ENCODE assay signal across 9 mouse cellular contexts in genomic region chr16:91917631-91918096, GRCm38 (mm10).
A peak's percentile ranks its signal among the peaks of the same experiment; 100 is the strongest.
DNase-seq lines count a peak whose midpoint lies in the region; ATAC-seq and TF ChIP-seq lines count a peak whose summit lies in the region.
"Had no signal": no experiment of that assay in that cellular context is flagged by ENCODE, and none has a peak within 500 bp of the region (broad histone marks: within the 10 kb centered on the region; RNA-seq: fewer than 3 reads in every experiment).

No protein-coding gene starts in this region.

- no peaks in the 10 kb centered on the region for H3K9me3 ChIP-seq in E14TG2a.4 (ENCODE audit: low read length)
- no peaks in the 10 kb centered on the region for H3K9me3 ChIP-seq in forebrain, embryonic 12.5 days
- no peaks in the 10 kb centered on the region for H3K9me3 ChIP-seq in heart, postnatal 0 days (replicated peaks; ENCODE audit: control insufficient read depth, low read length)
- H3K9me3 ChIP-seq in liver, embryonic 16.5 days (replicated peaks; ENCODE audit: control insufficient read depth, low read length): no peaks in the 10 kb centered on the region
- no peaks in the 10 kb centered on the region for H3K9me3 ChIP-seq in neural tube, embryonic 13.5 days

- DNase-seq in c-Kit-positive CD71-positive TER-119-positive erythroid progenitor cells, embryonic 14.5 days (ENCODE audit: low spot score): peak; percentile 77
- DNase-seq in heart, postnatal 0 days (ENCODE audit: low spot score): peak; percentile 92
- DNase-seq in kidney, postnatal 36 days: peak; percentile 83 to 88
- DNase-seq in telencephalon, adult 2 months (ENCODE audit: low read depth, low spot score): peak; percentile 62

- TF ChIP-seq EP300 in heart, postnatal 0 days (IDR thresholded peaks at IDR 0.05; ENCODE audit: low read depth): no peak

- WGBS in forebrain, embryonic 12.5 days: 42% methylated on average over 17 of the region's 17 CpGs
- WGBS in heart, postnatal 0 days: 6% methylated on average over 17 of the region's 17 CpGs
- WGBS in liver, embryonic 16.5 days (ENCODE audit: insufficient replicate concordance): 11% methylated on average over 17 of the region's 17 CpGs
- WGBS in neural tube, embryonic 13.5 days: 32% methylated on average over 17 of the region's 17 CpGs

- H3K27me3 ChIP-seq in E14TG2a.4 (ENCODE audit: insufficient read depth, low read length): peaks cover 19% of the 10 kb centered on the region
- no peaks in the 10 kb centered on the region for H3K27me3 ChIP-seq in forebrain, embryonic 12.5 days
- no peaks in the 10 kb centered on the region for H3K27me3 ChIP-seq in heart, postnatal 0 days (ENCODE audit: control insufficient read depth, insufficient read depth, low read length)
- H3K27me3 ChIP-seq in liver, embryonic 16.5 days (ENCODE audit: control insufficient read depth, insufficient read depth, low read depth, low read length): no peaks in the 10 kb centered on the region
- no peaks in the 10 kb centered on the region for H3K27me3 ChIP-seq in neural tube, embryonic 13.5 days

- H3K4me1 ChIP-seq in E14TG2a.4 (replicated peaks; ENCODE audit: low read depth, low read length): peaks cover 17% of the 10 kb centered on the region
- peaks cover 19% of the 10 kb centered on the region for H3K4me1 ChIP-seq in forebrain, embryonic 12.5 days
- H3K4me1 ChIP-seq in heart, postnatal 0 days (ENCODE audit: control insufficient read depth, insufficient read depth): 0 out of 2 replicates have a peak, but pooled peaks cover 7% of the 10 kb centered on the region
- peaks cover under 1% of the 10 kb centered on the region; the same call in 1 of the 2 replicates for H3K4me1 ChIP-seq in liver, embryonic 16.5 days (ENCODE audit: control insufficient read depth, low read depth, low read length)
- peaks cover 25% of the 10 kb centered on the region for H3K4me1 ChIP-seq in neural tube, embryonic 13.5 days (replicated peaks)

- H3K9ac ChIP-seq in forebrain, embryonic 12.5 days: no peak overlapping the region; the same call in 1 of the 2 replicates
- H3K9ac ChIP-seq in heart, postnatal 0 days (replicated peaks; ENCODE audit: low read depth, low read length): peak overlapping the region; percentile 43
- peak overlapping the region; percentile 51; the same call in 1 of the 2 replicates for H3K9ac ChIP-seq in liver, embryonic 16.5 days (ENCODE audit: low read depth, low read length)
- 0 out of 2 replicates have a peak overlapping the region, but pooled peaks have one; percentile 38 for H3K9ac ChIP-seq in neural tube, embryonic 13.5 days

- ATAC-seq in forebrain, embryonic 12.5 days (ENCODE audit: low FRiP score): peak; percentile 73; the same call in 1 of the 2 replicates
- ATAC-seq in heart, postnatal 0 days (ENCODE audit: insufficient read depth, low read depth): peak; percentile 85
- ATAC-seq in liver, embryonic 16.5 days (ENCODE audit: low read depth): peak; percentile 69
- ATAC-seq in neural tube, embryonic 13.5 days (ENCODE audit: low read depth): peak; percentile 80

- peak overlapping the region; percentile 45; the same call in 1 of the 2 replicates for H3K4me3 ChIP-seq in E14TG2a.4 (replicated peaks; ENCODE audit: low read length)
- no peak overlapping the region for H3K4me3 ChIP-seq in forebrain, embryonic 12.5 days (replicated peaks)
- H3K4me3 ChIP-seq in heart, postnatal 0 days (ENCODE audit: low read depth, low read length): peak overlapping the region; percentile 49
- peak overlapping the region; percentile 43 for H3K4me3 ChIP-seq in liver, embryonic 16.5 days (ENCODE audit: low read depth, low read length)
- H3K4me3 ChIP-seq in neural tube, embryonic 13.5 days: peak overlapping the region; percentile 19

- peak overlapping the region; percentile 6; the same call in 1 of the 2 replicates for H3K4me2 ChIP-seq in forebrain, embryonic 12.5 days
- peak overlapping the region; percentile 77 for H3K4me2 ChIP-seq in heart, postnatal 0 days (ENCODE audit: low read depth, low read length)
- peak overlapping the region; percentile 64 for H3K4me2 ChIP-seq in liver, embryonic 16.5 days (ENCODE audit: low read depth, low read length)
- H3K4me2 ChIP-seq in neural tube, embryonic 13.5 days: peak overlapping the region; percentile 43

- H3K36me3 ChIP-seq in E14TG2a.4 (ENCODE audit: insufficient read depth, low read length): no peaks in the 10 kb centered on the region; the same call in 1 of the 2 replicates
- H3K36me3 ChIP-seq in forebrain, embryonic 12.5 days (replicated peaks): no peaks in the 10 kb centered on the region
- H3K36me3 ChIP-seq in heart, postnatal 0 days (replicated peaks; ENCODE audit: control insufficient read depth, insufficient read depth, low read length): 0 out of 2 replicates have a peak, but pooled peaks cover under 1% of the 10 kb centered on the region
- H3K36me3 ChIP-seq in liver, embryonic 16.5 days (ENCODE audit: control insufficient read depth, insufficient read depth): no peaks in the 10 kb centered on the region
- H3K36me3 ChIP-seq in neural tube, embryonic 13.5 days: peaks cover 6% of the 10 kb centered on the region; the same call in 1 of the 2 replicates

- TF ChIP-seq CTCF in E14TG2a.4 (conservative IDR thresholded peaks at IDR 0.05; ENCODE audit: low read length): peak; percentile 88
- peak; percentile 93 for TF ChIP-seq CTCF in heart, postnatal 0 days (IDR thresholded peaks at IDR 0.05; ENCODE audit: low read depth)

- H3K27ac ChIP-seq in forebrain, embryonic 12.5 days: no peak overlapping the region
- no peak overlapping the region for H3K27ac ChIP-seq in heart, postnatal 0 days (ENCODE audit: low read depth)
- no peak overlapping the region for H3K27ac ChIP-seq in liver, embryonic 16.5 days (ENCODE audit: low read length)
- peak overlapping the region; percentile 42 for H3K27ac ChIP-seq in neural tube, embryonic 13.5 days (replicated peaks)
- H3K27ac ChIP-seq: macrophage had no signal

Comparison
In these comparisons a context has a peak if more than half of its experiments do, and no peak if none do; other contexts are left out.
1. H3K4me2 ChIP-seq: peak in every context shown above with its lines; median percentile 77 in heart, postnatal 0 days; 64 in liver, embryonic 16.5 days; 43 in neural tube, embryonic 13.5 days; 6 in forebrain, embryonic 12.5 days.